Mouse (Mus musculus): ENCODE measurements at regions not wholly inside any gene's neighbourhood (a gene's known extent, or its start where the extent isn't known, plus 50 kb on each side); places are given as distances from the start of the nearest gene placed in this dataset.

GRCm38 (mm10) chr8:115856816-115857215 is 149.2 kb upstream of the Maf start:
- Histone ChIP-seq H3K36me3 (replicated peaks; ENCODE audit: control insufficient read depth, insufficient read depth, low read depth) (no peaks in the 10 kb centered on the region), H3K4me2 (ENCODE audit: low read depth) (no peak overlapping the region), H3K4me1 (replicated peaks; ENCODE audit: control insufficient read depth in 2 of 2, insufficient read depth in 2 of 2, low read length in 1 of 2) (no peaks in the 10 kb centered on the region), H3K9ac (replicated peaks) (no peak overlapping the region), H3K4me3 (ENCODE audit: insufficient read depth in 1 of 2, low read depth in 2 of 2, low read length in 2 of 2) (no peak overlapping the region), H3K27me3 (ENCODE audit: control insufficient read depth, insufficient read depth, low read length) (no peaks in the 10 kb centered on the region), H3K27ac (no peak overlapping the region), H3K9me3 (ENCODE audit: control insufficient read depth, low read length) (no peaks in the 10 kb centered on the region)
- ATAC-seq (ENCODE audit: insufficient read depth) (no peak), DNase-seq (ENCODE audit: low read depth in 3 of 3, low spot score in 3 of 3) (no peak)
- TF ChIP-seq EP300 (IDR thresholded peaks at IDR 0.05; ENCODE audit: low read depth), result no peak
- TF ChIP-seq CTCF (IDR thresholded peaks at IDR 0.05; ENCODE audit: low read depth), result no peak
- 72% methylated on average over 10 of the region's 10 CpGs for WGBS (ENCODE audit: insufficient replicate concordance)

- TF ChIP-seq CTCF (IDR thresholded peaks at IDR 0.05; ENCODE audit: low read depth) (no peak), EP300 (IDR thresholded peaks at IDR 0.05; ENCODE audit: low read depth) (no peak)
- DNase-seq (ENCODE audit: low read depth in 3 of 3, low spot score in 3 of 3) (no peak), ATAC-seq (ENCODE audit: insufficient read depth) (no peak)
- H3K9ac ChIP-seq (replicated peaks), result no peak overlapping the region
- no peaks in the 10 kb centered on the region for H3K27me3 ChIP-seq (ENCODE audit: control insufficient read depth, insufficient read depth, low read length)
- no peaks in the 10 kb centered on the region for H3K4me1 ChIP-seq (replicated peaks; ENCODE audit: control insufficient read depth in 2 of 2, insufficient read depth in 2 of 2, low read length in 1 of 2)
- H3K36me3 ChIP-seq (replicated peaks; ENCODE audit: control insufficient read depth, insufficient read depth, low read depth), result no peaks in the 10 kb centered on the region
- no peak overlapping the region for H3K27ac ChIP-seq
- H3K4me3 ChIP-seq (ENCODE audit: insufficient read depth in 1 of 2, low read depth in 2 of 2, low read length in 2 of 2), result no peak overlapping the region
- no peak overlapping the region for H3K4me2 ChIP-seq (ENCODE audit: low read depth)
- WGBS (ENCODE audit: insufficient replicate concordance), result 58% methylated on average over 8 of the region's 8 CpGs
- H3K9me3 ChIP-seq (ENCODE audit: control insufficient read depth, low read length), result no peaks in the 10 kb centered on the region
Measured at GRCm38 (mm10) chr8:115855934-115856629, 148.5 kb upstream of the Maf start.

GRCm38 (mm10) chr8:115854209-115854900 is 146.8 kb upstream of the Maf start:
- no peaks in the 10 kb centered on the region for H3K36me3 ChIP-seq (replicated peaks; ENCODE audit: control insufficient read depth, insufficient read depth, low read depth)
- H3K4me3 ChIP-seq (ENCODE audit: insufficient read depth in 1 of 2, low read depth in 2 of 2, low read length in 2 of 2), result no peak overlapping the region
- no peak for TF ChIP-seq CTCF (IDR thresholded peaks at IDR 0.05; ENCODE audit: low read depth)
- no peak for TF ChIP-seq EP300 (IDR thresholded peaks at IDR 0.05; ENCODE audit: low read depth)
- no peaks in the 10 kb centered on the region for H3K9me3 ChIP-seq (ENCODE audit: control insufficient read depth, low read length)
- H3K4me2 ChIP-seq (ENCODE audit: low read depth), result no peak overlapping the region
- 65% methylated on average over 9 of the region's 9 CpGs for WGBS (ENCODE audit: insufficient replicate concordance)
- DNase-seq (ENCODE audit: low read depth in 3 of 3, low spot score in 3 of 3) (no peak), ATAC-seq (ENCODE audit: insufficient read depth) (no peak)
- no peak overlapping the region for H3K27ac ChIP-seq
- H3K27me3 ChIP-seq (ENCODE audit: control insufficient read depth, insufficient read depth, low read length), result no peaks in the 10 kb centered on the region
- H3K4me1 ChIP-seq (replicated peaks; ENCODE audit: control insufficient read depth in 2 of 2, insufficient read depth in 2 of 2, low read length in 1 of 2), result no peaks in the 10 kb centered on the region
- no peak overlapping the region for H3K9ac ChIP-seq (replicated peaks)

- no peaks in the 10 kb centered on the region for H3K4me1 ChIP-seq (replicated peaks; ENCODE audit: control insufficient read depth in 2 of 2, insufficient read depth in 2 of 2, low read length in 1 of 2)
- no peaks in the 10 kb centered on the region for H3K36me3 ChIP-seq (replicated peaks; ENCODE audit: control insufficient read depth, insufficient read depth, low read depth)
- 46% methylated on average over 1 of the region's 1 CpGs for WGBS (ENCODE audit: insufficient replicate concordance)
- ATAC-seq (ENCODE audit: insufficient read depth) (no peak), DNase-seq (ENCODE audit: low read depth in 3 of 3, low spot score in 3 of 3) (no peak)
- no peak overlapping the region for H3K27ac ChIP-seq
- H3K9me3 ChIP-seq (ENCODE audit: control insufficient read depth, low read length), result no peaks in the 10 kb centered on the region
- no peaks in the 10 kb centered on the region for H3K27me3 ChIP-seq (ENCODE audit: control insufficient read depth, insufficient read depth, low read length)
- H3K4me3 ChIP-seq (ENCODE audit: insufficient read depth in 1 of 2, low read depth in 2 of 2, low read length in 2 of 2), result no peak overlapping the region
- TF ChIP-seq EP300 (IDR thresholded peaks at IDR 0.05; ENCODE audit: low read depth) (no peak), CTCF (IDR thresholded peaks at IDR 0.05; ENCODE audit: low read depth) (no peak)
- H3K9ac ChIP-seq (replicated peaks), result no peak overlapping the region
- no peak overlapping the region for H3K4me2 ChIP-seq (ENCODE audit: low read depth)
Measured at GRCm38 (mm10) chr8:115850552-115850951, 143.0 kb upstream of the Maf start.

- no peak for TF ChIP-seq EP300 (IDR thresholded peaks at IDR 0.05; ENCODE audit: low read depth)
- TF ChIP-seq CTCF (IDR thresholded peaks at IDR 0.05; ENCODE audit: low read depth), result no peak
- H3K27ac ChIP-seq, result no peak overlapping the region
- ATAC-seq (ENCODE audit: insufficient read depth) (no peak), DNase-seq (ENCODE audit: low read depth in 3 of 3, low spot score in 3 of 3) (no peak)
- H3K4me2 ChIP-seq (ENCODE audit: low read depth), result no peak overlapping the region
- H3K4me1 ChIP-seq (replicated peaks; ENCODE audit: control insufficient read depth in 2 of 2, insufficient read depth in 2 of 2, low read length in 1 of 2), result no peaks in the 10 kb centered on the region; a peak in 1 of 4 replicates
- no peak overlapping the region for H3K4me3 ChIP-seq (ENCODE audit: insufficient read depth in 1 of 2, low read depth in 2 of 2, low read length in 2 of 2)
- H3K9me3 ChIP-seq (ENCODE audit: control insufficient read depth, low read length), result no peaks in the 10 kb centered on the region
- no peaks in the 10 kb centered on the region for H3K36me3 ChIP-seq (replicated peaks; ENCODE audit: control insufficient read depth, insufficient read depth, low read depth)
- H3K27me3 ChIP-seq (ENCODE audit: control insufficient read depth, insufficient read depth, low read length), result no peaks in the 10 kb centered on the region
- no peak overlapping the region for H3K9ac ChIP-seq (replicated peaks)
Measured at GRCm38 (mm10) chr8:115833391-115833790, 125.8 kb upstream of the Maf start.

All from liver, embryonic 14.5 days (tissue).